Mouse (Mus musculus) cerebellum, postnatal 14 days (tissue): ENCODE measurements around the gene Olfr1453.
"Not testable (repeated sequence)": the region's sequence is repeated elsewhere in the genome, so short reads cannot be mapped to it uniquely, and the experiment has no call there.

Experiments
- DNase-seq, 2 experiments: peaks; one replicate each; pipeline ENCODE4 v3.0.0; 2021; ENCODE audit warnings: mixed read lengths in 2 of 2

Olfr1453 gene

GRCm38 (mm10) chr19:13028227-13028626 lies at the start of gene Olfr1453:
TSS of gene Olfr1453 (minus strand) at chr19:13028327.
- DNase-seq = no peak

- no peak for DNase-seq
Measured at GRCm38 (mm10) chr19:13060310-13060709, 32.2 kb upstream of the Olfr1453 start, which contains the start of gene Olfr1454. TSS of gene Olfr1454 (plus strand) at chr19:13060610.

- DNase-seq = no peak
Measured at GRCm38 (mm10) chr19:12994714-12995113, 33.4 kb downstream of the Olfr1453 start, which contains the start of gene Olfr1451. TSS of gene Olfr1451 (plus strand) at chr19:12995014.

- not testable (repeated sequence) for DNase-seq
Measured at GRCm38 (mm10) chr19:12992316-12992715, 35.8 kb downstream of the Olfr1453 start.
